Mouse (Mus musculus): ENCODE data around the gene Cnih1.
A peak's percentile ranks its signal among the peaks of the same experiment; 100 is the strongest.
"Not testable (repeated sequence)": the region's sequence is repeated elsewhere in the genome, so short reads cannot be mapped to it uniquely, and the experiment has no call there.

Gene Cnih1

GRCm38 (mm10) chr14:46787787-46788504, at the start of gene Cnih1:
Cnih1 (minus strand) TSS chr14:46788411.
- DNase-seq, result peak; percentile 89 to 91

- DNase-seq, result no peak
These were observed 44.4 kb upstream of the Cnih1 start for GRCm38 (mm10) chr14:46832354-46833272.

- peak; percentile 83 to 87 for DNase-seq
These were observed 43.7 kb upstream of the Cnih1 start, which contains the start of gene Cgrrf1 for GRCm38 (mm10) chr14:46831837-46832333. Cgrrf1 (plus strand) TSS chr14:46832125.

- DNase-seq, result no peak
These were observed 43.1 kb upstream of the Cnih1 start for GRCm38 (mm10) chr14:46831295-46831694.

DNA sequence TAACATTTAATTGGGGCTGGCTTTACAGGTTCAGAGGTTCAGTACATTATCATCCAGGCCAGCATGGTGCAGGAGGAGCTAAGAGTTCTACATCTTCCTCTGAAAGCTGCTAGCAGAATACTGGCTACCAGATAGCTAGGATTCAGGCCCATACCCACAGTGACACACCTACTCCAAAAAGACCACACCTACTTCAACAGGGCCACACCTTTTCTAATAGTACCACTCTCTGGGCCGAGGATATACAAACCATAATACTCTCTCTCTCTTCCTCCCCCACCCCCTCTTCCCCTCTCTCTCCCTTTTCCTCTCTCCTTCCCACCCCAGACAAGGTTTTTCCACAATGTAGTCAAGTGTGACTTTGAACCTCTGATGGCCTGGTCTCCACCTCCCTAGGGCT, 39.2 kb upstream of the Cnih1 start:
- DNase-seq, result no peak

GRCm38 (mm10) chr14:46823996-46824395, 35.8 kb upstream of the Cnih1 start:
- DNase-seq, result no peak

GRCm38 (mm10) chr14:46821873-46822716, 33.9 kb upstream of the Cnih1 start, which contains the start of gene Gmfb:
Gmfb (minus strand) TSS chr14:46822242.
- DNase-seq, result peak; percentile 94

DNA sequence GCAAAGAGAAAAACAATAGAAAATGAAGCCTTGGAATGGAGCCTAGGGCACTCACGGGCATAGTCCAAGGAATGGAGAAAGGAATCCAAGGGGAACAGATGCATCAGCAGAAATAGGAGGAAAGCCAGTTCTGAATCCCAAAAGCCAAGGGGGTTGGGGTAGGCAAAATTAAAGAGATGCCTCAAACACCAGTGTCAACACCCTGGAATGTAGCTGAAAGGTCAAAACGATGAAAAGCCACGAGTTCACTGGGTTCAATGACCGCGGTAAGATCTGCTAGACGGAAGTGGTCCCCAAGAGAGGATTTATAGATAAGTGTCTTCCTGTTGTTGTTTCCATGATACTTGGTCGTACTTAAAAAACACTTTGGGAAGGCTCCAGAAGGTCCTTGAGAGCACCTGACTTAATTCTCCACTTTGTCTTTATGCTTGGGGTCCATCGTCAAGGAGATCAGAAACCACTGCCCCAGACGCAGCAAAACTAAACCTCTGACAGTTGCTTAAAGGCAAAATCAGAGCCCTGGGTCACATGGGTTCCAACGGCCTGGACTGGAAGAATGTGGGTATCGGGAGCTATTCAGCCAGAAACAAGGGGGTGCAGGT, 33.2 kb upstream of the Cnih1 start:
- DNase-seq, result no peak

DNA sequence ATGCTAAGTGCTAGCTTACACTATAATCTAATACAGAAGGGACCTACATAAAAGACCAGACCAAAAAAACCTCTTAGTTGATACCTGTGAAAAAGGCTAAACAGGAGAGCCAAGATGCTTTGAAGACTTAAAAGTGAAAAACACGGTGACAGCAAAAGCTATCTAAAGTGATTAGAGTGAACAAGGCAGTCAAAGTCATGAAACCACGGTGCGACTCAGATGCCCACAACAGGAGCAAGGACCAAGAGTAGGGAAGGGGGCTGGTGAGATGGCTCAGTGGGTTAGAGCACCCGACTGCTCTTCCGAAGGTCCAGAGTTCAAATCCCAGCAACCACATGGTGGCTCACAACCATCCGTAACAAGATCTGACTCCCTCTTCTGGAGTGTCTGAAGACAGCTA, 31.8 kb upstream of the Cnih1 start:
- DNase-seq, result not testable (repeated sequence)

GRCm38 (mm10) chr14:46818743-46819142, 30.5 kb upstream of the Cnih1 start:
- no peak for DNase-seq

DNA sequence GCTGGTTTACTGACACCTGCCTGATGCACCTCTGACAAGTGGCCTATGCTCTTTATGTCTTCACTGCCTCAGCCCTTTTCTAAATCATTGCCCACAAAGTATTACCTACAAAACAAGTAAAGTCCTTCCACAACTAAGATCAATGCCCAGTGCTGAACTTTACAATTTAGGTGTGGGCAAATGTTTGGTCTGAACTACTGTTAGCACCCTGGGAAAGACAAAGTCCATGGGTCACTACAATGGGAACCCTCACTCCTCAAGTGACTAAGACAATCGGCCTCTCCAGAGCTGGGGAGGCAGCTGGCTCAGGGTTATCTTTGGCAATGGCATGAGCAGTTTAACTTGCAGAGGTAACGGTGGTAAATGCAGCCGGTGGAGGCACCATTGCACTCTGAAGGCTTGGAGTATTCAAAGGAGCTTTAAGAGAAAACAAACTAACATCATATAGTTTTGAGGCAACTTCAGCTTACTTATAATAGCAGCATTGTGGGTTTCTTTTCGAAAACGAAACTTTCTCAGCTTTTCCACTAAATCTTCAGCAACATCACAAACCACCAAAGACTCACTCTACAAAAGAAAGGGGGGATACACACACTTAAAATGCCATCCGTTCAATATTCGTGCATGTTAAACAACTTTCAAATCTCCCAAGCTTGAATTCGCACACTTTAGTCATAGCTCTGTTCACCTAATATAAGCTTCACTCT, 28.9 kb upstream of the Cnih1 start:
- no peak for DNase-seq

GRCm38 (mm10) chr14:46815640-46816039, 27.4 kb upstream of the Cnih1 start:
- DNase-seq, result no peak

DNA sequence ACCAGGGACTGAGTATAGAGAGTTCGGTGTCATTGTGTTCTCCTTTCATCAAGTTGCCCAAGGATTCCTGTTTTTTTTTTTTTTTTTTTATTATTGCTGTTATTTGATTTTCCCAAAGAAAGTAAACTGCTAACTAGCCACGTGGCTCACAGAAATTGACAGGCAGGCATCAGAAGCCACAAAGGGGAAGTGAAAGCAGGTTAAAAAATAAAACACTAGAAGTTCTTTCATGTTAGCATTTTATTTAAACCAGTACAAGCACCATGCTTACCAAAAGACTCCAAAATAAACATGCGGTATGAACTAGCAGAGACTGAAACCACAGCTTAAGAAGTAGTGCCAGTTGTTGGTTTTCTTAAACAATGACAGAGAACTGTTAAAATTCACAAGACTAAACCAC, 19.7 kb upstream of the Cnih1 start:
- no peak for DNase-seq

GRCm38 (mm10) chr14:46806186-46806585, 18.0 kb upstream of the Cnih1 start:
- no peak for DNase-seq

- DNase-seq, result no peak
These were observed 15.6 kb upstream of the Cnih1 start for GRCm38 (mm10) chr14:46803791-46804190.

DNA sequence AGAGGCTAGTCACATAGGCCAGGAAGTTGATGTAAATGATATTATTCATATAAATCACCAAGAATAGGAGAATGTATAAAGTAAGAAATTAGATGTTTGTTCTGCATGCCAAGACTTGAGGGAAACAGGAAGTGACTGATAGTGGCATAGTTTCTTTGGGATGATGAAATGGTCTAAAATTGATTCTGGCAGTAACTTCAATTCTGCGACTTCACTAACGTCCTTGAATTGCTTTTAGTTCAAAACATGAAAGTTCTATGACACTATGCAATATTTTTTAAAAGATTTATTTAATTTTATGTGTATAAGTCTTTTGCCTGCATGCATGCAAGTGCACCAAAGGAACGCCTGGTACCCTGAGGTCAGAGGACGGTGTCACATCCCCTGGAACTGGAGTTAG, 15.0 kb upstream of the Cnih1 start:
- DNase-seq, result no peak

DNA sequence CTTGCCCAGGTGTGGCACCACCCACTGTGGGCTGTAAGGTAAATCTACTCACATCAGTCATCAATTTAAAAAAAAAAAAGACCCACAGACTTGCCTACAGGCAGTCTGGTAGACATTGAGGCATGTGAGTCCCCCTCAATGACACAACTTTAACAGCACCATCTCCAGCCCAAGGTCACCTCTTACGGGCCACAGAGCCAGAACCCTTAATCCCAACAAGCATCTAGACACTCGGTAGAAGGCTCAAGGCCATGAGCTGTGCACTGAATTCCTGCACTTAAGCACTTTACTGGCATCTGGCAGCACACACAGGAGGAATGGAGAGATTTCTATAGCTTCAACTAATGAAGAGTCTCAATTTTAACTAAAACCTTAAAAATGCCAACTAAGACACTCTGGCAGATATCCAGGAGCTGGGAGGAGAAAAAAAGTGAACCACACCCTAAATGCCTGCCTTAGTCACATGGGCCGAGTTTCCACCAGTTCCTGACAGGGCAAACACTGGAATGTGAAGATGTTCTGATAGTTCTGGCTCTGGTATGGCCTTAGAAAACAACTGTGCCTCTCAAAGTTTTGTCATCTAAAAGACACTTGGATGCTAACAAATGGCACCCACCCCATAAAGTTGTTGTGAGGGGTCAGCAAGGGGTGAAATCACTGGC, 12.6 kb upstream of the Cnih1 start:
- no peak for DNase-seq

DNA sequence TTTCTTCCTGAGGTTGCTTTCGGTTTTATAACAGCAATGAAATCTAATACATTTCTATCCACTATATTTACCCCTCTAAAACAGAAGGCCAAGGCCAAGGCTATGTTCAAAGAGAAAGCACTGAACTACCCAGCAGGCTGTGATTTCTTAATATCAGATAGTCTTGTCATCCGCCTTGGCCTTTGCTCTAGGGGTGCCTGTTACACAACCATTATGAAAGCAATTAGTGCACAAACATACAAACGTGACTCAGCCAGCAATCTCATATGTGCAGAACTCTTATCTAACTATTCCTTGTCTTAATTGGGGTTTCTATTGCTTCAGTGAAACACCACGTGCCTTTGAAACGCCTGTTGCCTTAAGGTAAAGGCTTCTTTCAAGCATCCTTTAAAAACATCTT, 5.9 kb upstream of the Cnih1 start:
- no peak for DNase-seq

- no peak for DNase-seq
These were observed 2.5 kb upstream of the Cnih1 start for GRCm38 (mm10) chr14:46790723-46791122.

GRCm38 (mm10) chr14:46790303-46790702, 2.1 kb upstream of the Cnih1 start:
- peak; percentile 23 to 30 for DNase-seq

- DNase-seq, result no peak
These were observed 292 bp upstream of the Cnih1 start for GRCm38 (mm10) chr14:46788505-46788901.

Measured in thymus, postnatal 36 days (tissue).